Mouse (Mus musculus) hindlimb bud, embryonic 11.5 days (tissue): ENCODE measurements at regions not wholly inside any gene's neighbourhood (a gene's known extent, or its start where the extent isn't known, plus 50 kb on each side); places are given as distances from the start of the nearest gene placed in this dataset.

Experiments used
- DNase-seq: peaks from one replicate; pipeline ENCODE4 v3.0.0-alpha.2; 2012; ENCODE audit warnings: low read depth, low spot score; ENCODE audit errors: extremely low spot score

DNA sequence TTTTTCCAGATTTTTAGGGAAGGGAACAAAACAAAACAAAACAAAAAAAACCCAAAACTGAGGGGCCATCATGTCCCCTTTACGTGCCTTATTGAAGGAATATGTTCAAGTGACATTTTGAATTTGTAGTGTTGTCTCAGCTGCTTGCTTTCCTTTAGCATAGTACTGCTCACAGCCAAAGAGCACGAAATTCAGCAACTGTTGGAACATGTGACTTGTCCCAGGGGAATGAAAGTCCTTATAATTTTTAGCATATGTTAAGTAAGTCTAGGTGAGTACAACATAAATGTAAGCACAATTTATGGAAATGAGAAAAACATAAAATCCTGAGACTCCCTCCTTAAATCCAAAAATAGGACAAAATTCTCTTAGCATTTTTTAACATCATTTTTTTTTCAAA, 110.8 kb upstream of the Pdzrn3 start:
- no peak for DNase-seq

DNA sequence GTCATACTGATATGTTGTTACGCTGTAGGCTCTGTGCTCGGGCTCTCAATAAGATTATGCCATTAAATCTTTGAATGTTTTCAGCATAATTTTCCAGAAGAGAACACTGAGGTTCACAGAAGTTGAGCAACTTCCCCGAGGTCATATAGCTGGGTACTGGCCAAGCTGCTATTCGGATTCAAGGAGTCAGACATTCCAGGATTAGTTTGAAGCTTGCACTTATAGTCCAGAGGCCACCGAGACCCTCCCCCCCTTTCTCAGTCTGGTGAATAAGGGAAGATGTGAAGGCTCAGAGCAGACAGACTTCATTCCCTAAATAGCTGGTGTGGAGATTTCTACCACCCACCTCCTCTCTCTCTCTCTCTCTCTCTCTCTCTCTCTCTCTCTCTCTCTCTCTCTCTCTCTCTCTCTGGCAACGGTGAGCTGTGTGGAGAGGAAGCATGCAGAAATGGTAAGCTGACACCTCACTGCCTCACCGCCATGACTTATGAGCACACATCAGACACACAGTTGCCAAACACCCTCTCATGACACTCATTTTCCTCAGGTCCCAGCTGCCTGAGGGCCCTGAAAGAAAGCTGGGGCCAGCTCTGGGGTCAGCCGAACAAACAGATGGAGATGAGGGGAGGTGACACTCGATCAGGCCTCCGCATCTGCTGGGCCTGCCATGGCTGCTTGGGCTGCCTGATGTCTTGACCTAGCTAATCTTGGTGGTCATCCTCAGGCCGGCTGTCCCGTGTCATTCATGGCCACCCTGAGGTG, 107.0 kb upstream of the Pdzrn3 start:
- no peak for DNase-seq

DNA sequence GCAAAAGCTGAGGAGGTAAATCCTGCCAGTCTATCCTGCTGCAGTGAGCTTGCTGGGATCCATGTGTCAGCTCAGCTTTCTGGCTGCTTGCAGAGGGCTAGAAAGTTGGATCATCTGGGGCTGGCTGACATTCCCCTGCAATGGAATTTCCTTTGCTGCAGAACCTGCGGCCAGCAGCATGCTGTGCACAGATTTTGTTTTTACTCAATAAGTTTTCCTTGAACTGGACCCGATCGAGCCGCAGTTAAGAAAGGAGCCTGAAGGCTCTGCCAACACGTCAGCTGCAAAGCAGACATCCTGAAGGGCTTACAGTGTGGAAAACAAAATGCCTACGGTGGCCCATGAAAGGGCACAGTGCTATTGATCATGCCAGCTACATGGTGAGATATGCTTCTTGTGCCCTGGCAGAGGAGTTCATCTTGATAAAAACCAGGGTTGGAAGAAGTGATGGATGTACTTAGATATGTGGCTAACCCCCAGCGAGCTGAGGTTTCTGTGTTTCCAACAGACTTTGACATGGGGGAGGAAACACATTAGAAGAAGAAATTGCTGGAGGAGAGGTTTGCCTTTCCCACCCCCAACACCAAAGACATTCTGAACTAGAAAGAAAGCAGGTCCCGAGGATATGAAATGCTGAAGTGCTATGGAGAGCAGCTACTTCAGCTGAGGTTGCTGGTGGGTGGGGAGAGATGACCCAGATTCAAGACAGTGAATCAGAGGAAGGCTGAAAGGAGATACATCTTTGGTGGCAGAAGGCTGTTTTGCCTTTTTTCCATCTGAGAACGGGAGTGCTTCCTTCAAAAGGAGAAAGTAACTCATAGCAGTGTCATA, 105.2 kb upstream of the Pdzrn3 start:
- DNase-seq, result no peak

DNA sequence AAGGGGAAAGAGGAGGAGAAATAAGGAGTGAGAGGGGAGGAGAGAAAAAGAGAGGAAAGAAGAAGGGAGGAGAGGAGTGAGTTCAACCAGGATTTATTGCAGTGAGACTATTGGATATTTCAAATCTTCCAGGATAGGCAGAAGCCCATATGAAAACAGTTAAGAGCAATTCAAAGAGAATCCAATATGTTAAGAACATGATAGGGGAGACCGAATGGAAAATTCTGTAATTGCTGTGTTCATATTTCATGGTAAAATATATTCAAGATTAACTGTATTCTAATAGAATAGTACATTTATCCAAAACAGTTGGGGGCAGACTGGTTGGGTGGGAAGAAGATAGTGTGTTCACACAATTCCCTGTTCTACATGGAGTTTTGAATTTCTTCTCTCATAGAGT, 96.3 kb upstream of the Pdzrn3 start:
- DNase-seq, result no peak

DNA sequence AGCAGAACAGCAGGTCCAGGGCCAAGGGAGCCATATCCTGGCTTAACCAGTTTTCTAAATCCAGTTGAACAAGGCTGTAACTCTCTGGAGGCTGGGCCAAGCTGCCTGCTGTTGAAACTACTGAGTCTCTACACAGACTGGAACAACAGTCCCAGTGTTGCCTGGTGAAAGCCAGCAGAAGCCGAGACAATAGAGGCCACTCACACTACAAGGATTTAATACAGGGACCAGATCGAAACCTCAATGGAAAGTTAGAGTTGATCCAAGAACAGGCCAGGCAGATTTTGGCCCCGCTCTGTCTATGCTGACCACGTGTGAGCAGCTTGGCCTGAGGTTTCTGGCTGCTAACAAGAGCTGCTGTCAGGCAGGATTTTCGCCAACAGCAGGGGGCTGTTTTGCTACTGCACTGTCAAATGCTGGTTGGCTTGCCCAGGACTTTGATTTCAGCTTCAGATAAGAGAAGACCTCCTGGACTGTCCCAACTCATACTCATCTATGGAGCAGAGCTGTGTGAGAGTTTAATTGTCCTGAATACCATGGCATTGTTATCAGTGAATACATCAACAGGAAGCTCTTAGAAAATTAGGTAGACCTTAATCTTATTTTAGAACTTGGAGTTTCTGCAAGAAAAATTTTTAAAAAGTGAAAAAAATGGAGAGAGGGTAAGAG, 95.7 kb upstream of the Pdzrn3 start:
- DNase-seq, result no peak

DNA sequence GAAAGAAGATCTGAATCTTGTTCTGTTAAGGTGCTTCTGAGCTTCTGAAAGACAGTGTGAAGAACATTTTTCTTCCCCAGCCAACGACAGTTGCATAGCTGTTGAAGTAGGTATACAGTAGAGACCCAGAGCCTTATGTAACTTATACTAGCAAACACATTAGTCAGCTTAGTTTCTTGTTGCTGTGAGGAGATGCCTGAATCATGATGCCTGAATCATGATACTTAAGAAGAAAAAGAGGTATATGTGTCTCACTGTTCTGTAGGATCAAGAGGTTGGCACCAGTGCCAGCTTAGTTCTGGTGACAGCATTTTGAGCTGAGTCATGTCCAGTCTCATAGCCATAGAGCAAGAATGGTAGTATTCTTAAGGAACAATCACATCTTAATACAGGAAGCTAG, 87.2 kb upstream of the Pdzrn3 start:
- no peak for DNase-seq

DNA sequence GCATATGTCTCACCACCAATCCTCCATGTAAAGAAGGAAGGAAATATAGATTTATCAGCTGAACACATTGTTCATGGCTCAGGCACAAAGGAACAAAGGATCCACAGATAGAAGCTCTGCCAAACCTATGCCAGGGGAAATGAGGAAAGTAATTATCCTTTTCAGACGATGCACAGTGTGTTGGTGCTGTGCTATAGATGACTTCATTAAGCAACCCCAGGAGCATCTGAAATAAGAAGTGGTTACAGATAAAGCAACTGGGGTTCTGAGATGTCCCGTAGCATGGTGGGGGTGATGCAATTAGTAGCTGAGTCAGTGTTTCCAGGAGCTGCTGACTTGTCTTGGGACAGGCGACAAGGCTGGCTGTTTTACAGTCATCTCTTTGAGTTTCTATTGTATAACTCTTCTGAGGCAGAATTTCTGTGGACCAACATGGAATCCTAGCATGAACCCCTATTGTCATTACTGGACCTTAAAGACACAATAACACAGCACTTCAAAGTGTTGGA, 86.2 kb upstream of the Pdzrn3 start:
- no peak for DNase-seq

DNA sequence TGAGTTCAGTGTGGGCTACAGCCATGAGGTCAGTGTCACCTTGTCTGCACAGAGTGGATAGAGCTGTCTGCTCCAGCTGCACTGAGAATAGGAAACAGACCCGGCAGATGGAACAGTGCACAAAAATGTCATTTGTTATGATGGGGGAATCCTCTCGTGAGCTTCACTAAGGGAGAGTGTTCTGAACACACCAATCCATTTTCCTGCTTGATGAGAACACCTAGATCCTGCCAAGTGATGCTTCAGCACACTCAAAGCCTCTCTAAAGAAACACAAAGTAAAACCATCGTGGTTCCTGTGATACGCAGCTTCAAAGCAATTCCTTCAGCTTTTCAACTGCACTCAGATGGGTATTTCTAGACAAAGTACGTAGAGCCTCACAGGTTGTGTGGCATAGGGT, 69.0 kb upstream of the Pdzrn3 start:
- DNase-seq, result no peak

DNA sequence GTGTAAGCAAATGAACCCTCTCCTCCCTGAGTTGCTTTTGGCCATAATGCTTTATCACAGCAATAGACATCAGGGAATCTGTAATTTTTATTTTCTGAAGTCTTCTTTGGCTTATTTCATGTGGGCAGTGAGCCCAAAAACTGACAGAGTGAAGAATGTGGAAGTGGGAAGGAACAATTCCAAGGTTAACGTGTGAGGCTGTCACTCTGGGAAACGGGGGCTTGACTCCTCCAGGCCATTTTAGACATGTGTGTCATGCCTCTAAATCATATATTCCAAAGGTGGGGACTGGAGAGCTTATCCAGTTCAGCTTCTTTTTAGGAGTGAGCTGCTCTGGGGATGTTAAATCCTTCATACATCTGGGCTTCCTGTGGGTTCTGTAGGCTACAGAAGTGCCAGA, 68.6 kb upstream of the Pdzrn3 start:
- DNase-seq, result no peak

DNA sequence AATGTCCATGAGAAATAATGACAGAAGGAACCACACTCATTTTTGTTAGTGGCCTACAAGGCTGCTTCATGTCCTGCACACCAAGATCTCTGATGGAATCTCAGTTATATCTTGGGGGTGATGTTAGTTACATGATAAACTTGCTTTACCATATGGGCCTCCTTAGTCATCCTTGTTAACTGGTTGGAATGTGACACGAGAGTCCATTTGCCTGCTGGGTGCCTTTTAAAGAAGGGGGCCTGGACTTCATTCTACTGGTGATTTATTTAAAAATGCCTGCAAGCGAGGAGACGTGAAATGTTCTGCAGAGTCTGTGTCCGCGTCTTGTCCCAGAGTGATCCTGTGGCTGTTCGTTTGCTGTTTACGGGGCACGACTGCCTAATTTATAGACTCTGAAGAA, 55.1 kb upstream of the Pdzrn3 start:
- peak; percentile 12 for DNase-seq

DNA sequence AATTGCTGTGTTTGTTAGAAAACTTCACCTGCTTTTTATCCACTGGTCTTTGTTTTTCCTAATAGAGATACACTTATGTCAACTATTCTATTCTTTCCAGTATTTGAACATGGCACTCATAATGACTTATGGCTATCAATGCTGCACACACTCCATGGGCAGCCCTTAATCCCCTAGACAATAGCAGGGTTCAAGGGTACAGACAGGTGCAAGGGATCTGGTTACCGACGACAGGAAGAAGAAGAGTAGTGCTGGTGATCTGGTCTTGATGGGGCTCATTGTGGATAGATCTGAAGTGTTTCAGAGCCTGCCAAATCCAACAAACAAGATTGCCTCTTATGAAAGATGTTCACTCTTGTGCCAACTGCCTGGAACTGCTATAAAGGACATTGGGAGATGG, 51.9 kb upstream of the Pdzrn3 start:
- DNase-seq, result no peak
